Mouse (Mus musculus) thymus, postnatal 10 days (tissue): ENCODE measurements around the gene Cerk.
"Not testable (repeated sequence)": the region's sequence is repeated elsewhere in the genome, so short reads cannot be mapped to it uniquely, and the experiment has no call there.

Experiments
- DNase-seq, 2 experiments: peaks; one replicate each; pipeline ENCODE4 v3.0.0; 2021; ENCODE audit warnings: low spot score in 2 of 2

Gene Cerk

DNA sequence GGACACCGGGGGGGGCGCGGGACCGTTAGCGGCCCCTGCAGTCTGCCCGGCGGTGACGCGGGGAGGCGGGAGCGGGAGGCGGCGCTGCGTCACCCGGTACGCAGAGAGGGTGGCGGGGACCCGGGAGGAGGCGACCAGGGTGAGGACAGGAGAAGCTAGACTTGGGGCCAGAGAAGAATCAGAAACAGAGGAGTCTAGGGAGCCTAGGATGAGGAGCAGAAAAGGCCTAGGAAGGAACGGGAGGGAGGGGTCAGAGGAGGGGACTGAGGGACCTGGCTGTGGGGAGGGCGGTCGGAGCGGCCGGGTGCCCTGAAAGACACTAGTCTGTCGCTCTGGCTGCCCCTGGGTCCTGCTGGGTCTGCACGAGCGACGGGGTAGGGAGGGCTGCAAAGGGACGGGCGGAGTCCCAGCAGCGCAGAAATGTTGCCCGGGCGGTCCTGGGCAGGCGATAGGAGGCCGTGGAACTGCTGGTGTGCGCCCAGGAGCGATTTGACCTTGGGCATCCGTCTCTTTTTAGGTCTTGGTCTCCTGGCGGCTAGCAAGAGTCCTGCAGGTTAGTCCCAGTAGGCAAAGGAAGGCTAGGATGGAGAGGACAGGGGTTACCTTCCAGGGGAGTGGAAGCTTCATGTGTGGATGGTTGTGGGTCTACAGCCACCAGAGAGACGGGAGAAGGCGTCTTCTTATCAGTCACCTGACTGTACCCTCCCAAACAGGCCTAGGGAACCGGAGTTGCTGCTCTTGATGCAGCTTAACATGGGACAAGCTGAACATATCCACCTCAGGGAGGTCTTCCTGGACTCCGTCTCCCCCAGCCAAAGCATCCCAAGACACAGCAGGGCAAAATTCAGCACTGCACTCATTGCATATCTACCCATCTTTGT is at the start of gene Cerk:
TSS of gene Cerk (minus strand) at position 453 of the 881 bp plus-strand sequence.
- peak; percentile 76 to 77 for DNase-seq

DNA sequence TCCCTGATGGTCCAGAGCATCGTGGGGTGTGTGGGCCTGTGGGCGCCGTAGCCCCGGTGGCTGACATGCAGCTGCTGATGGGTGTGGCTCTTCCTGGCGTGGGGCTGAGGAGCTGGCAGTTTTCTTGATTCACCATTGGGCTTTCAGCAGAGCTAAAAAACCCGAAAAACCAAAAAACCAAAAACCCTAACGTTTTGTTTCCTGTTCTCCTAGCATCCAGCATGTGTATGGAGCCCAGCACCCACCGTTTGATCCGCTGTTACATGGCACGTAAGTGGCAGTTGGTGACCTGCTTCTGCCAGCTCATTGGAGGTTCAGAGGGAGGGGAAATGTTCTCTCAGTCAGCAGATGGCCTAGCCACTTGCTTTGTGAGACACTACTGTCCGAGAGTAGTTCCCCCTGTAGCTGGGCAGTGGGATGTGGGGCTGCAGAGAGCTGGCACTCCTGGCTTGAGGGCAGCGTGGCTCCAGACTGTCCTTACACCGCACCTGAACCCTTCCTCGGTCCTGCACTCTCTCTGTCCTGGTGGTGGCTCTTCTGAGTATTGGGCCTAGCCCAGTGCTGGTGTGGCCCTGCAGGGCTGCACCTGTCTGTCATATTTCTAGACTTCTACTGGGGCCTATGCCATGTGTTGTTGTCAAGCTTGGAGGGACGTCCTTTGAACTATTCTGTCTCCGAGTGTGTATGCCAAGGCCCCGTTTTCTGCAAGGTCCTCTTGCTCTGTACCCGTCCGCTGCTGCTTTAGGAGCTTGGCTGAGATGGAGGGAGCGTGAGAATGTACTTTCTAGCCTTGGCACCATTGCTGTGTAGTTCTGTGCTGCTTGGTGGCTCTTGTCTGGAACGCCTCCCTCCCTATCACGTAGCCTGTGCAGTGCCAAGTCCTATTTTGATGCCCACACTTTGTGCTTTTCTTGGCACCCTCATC is 48.8 kb upstream of the Cerk start:
- DNase-seq: peak; percentile 43 to 48

DNA sequence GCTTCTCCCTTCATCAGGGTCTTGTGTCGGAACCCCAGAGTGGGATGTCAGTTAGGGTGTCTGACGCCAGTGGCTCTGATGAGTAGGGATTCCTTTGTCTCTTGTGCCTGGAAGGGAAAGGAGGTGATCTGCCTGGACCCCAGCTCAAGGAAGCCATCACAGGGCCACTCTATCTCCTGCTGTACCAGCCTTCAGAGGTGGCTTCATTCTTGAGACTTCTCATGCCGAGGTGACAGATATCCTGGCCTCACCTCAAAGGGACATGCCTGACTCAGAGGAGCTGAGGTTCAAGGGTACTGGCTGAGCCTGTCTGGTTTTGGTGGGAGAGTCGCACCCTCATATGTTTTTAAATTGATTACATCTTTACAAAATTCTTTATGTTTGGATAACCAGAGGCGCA is 48.1 kb upstream of the Cerk start:
- DNase-seq: no peak

DNA sequence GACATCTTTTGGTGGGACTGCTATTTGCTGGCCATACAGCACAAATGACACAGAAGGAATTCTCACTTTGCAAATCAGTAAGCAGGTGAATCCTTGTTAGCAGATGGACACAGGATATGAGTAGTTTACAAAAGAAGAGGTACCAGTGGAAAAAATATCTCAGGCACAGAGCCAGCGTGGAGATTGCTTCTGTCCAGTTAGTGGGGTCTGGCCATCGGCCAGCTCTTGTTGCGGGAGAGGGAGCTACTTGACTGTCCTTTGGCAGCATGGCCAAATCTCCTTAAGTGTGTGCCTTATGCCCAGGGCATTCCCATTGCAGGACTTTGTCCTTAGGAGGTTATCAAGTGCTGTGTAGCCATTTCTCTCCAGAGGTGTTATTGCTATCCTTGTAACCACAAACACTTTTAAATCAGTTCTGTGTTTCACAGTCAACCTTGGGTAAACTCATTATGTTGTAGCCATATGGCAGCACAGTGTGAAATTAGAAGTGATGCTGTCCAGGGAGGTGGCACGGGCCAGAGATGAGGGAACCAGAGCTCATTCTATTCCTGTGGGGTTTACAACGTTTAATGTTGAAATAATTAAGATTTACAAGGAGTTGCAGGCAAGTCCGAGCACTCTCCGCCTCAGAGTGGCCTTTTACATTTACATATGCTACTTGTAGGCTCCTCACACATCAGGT is 46.0 kb upstream of the Cerk start:
- DNase-seq: no peak

DNA sequence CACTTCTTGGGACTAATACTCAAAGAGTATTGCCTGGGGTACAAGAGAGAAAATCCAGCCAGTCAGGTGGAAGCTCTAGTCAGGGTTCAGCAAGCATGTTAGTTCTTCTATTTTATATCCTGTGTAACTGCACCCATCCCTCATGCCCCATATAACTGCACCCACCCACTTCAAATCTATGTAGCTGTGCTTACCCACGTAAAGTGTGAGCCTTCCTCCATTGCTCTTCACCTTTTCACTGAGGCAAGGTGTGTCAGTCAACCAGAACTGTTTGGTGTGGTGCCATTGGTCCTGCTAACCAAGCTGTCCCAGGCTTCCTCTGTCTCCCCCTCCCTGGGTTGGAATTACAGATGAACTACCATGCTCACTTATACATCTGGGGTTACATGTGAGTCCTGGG is 45.2 kb upstream of the Cerk start:
- no peak for DNase-seq

DNA sequence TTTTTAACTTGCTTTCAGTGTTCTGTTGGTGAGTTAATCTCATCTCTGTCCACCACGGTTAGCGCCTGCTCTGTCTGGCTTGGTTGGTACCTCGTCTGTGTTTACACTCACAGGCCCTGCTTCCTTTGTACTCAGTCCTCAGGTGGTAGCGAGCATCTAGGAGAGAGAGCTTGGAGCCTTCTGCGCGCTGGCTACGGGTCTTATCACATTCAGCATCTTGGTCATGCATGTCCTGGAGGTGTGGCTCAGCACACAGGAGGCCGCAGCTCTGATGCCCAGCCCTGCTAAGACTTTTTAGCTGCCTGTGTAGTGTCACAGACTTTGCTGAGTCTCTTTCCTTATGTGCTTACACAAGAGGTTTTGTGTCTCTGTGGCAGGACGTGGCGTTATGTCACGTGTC is 43.7 kb upstream of the Cerk start:
- DNase-seq: no peak

DNA sequence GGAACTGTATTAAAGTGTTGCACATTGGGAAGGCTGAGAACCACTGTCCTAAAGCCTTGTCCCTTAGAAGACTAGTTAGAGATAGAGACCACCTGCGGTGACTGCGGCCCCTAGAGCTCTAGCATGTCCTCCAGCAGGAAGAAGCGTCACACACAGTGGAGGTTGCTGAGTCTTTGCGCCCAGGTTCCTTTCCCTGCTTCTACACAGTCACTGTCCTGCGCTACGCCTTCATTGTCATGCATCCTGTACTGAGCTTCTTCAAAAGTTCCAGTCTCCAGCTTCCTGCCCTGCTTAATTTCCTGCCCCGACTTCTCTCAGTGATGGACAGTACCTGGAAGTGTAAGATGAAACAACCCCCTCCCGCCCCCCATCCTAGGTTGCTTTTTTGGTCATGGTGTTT is 43.1 kb upstream of the Cerk start:
- DNase-seq: no peak

DNA sequence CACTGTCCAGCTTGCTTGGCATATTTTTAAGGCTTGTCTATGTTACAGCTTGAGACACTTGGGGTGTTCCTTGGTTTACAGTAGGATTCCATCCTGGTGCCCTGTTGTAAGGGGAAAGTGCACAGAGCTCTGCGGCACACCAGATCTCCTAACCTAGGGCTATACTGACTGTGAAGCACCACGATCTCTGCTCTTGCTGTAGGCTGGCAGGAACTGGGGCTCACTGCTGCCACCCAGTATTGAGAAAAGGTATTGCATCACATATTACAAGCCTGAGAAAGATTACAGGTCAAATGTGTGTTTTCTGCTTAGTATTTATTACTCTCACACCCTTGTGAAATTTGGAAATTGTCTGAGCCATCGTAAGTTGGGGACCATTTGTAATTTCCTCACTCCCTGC is 42.2 kb upstream of the Cerk start:
- peak; percentile 37 to 72 for DNase-seq

DNA sequence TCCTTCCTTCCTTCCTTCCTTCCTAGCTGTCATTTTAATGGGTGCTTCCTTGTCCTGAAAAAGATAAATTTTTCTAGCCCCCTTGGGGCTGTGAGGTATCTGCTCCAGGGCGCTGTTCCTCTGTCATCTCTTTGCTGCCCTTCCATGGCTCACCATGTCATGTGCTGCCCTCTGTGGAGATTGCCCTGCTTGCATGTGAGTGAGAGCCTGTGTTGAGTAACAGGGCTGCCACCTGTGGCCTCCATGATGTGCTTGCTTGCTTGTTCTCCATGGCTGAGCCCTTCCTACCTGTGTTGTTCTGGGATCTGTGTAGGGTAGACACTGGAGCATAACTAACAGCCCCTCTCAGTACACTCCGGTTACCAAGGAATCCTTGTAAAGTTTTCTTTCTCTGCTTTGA is 41.0 kb upstream of the Cerk start:
- DNase-seq: no peak

DNA sequence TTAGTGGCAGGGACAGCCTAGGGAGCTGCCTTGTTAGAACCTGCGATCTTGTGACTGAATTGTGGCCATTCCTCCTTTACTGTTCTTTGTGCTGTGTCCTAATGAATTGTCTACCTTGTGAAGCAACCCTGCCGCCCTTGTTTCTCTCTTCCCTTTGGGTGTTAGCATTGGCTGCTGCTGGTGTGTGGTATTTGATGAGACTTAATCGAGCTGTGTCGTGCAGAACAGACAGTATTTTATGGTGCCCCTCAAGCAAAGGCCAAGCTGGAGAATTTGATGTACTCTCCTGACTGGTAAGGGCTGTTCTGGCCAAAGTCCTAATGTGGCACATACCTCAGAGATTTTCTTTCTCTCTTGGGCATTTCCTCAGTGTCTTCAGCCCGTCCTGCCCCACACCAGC is 40.3 kb upstream of the Cerk start:
- no peak for DNase-seq

DNA sequence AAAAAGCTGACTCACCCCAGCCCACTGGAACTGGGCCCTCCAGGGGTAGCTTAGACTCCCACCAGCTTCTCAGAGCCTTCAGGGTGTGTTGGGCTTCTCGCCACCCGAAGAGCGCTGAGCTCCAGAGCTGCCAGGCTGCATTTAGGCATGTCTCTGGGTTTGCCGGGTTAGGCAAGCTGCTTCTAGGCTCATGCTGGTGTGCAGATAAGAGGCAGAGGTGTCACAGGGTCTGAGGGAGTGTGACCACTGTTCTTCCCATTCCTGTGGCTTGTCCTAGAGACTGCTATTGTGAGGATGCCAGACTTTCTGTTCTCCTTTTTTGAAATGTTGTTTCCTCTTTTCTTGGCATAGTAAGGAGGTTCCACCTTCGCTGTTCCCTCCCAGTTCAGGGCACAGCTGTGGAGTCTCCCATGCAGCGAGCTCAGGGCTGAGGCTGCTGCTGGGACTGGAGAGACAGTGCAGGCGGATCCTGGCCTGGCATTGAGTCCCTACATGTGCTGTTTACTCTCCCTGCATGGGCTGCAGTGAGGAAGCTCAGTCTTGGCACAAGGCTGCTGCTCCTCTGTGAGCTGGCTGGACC is 39.1 kb upstream of the Cerk start:
- DNase-seq: no peak

DNA sequence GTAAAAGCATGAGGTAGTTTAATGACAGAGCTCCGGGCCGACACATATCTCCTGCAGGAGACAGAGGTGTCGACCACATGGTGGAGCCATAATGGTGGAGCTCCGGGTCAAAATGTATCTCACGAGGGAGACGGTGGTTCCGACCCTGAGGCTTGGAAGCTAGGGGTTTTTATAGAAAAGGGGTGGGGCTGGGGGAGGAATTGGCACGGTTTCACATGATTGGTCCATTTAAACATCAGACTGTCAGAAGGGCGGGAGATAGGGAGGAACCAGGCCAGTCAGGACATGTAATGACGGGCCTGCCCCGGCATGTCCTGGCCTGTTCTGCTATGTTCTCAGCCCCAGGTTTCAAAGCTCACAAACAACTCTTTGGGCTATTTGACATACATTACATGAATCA is 36.0 kb upstream of the Cerk start:
- DNase-seq: not testable (repeated sequence)

DNA sequence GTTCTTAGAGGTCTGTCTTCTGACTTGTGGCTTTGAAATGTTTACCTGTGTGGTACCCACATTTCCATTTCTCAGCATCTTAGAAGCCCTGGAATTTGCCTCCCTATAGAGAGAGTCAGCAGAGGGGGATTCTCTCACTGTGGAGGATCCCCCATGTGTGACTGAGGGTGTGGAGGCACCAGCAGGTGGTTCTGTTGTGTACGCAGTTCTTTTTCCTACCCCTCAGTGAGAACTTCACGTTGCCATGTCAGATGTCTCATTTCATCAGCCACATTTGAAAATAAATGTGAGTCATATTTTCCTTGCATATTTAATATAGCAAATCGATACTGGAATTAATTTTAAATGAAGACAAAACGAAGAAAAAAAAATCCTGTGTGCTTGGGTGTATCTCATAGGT is 35.4 kb upstream of the Cerk start:
- DNase-seq: no peak

DNA sequence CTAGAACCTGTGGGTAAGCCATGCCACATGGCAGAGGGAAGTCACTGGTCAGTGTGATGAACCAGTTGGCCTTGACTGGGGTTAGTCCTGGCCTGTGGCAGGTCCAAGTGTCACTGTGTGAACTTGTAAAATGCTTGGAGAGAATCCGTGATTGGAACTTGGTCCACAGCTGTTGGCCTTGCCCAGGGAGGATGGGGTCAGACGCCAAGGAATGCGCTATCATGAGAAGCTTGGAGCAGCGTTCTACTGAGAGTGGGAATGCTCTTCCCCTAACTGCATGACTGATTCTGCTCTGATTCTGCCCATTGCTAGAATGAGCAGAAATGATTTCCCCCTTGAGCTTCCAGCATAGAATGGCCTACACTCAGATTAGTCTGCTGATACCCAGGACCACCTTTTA is 34.8 kb upstream of the Cerk start:
- DNase-seq: no peak

DNA sequence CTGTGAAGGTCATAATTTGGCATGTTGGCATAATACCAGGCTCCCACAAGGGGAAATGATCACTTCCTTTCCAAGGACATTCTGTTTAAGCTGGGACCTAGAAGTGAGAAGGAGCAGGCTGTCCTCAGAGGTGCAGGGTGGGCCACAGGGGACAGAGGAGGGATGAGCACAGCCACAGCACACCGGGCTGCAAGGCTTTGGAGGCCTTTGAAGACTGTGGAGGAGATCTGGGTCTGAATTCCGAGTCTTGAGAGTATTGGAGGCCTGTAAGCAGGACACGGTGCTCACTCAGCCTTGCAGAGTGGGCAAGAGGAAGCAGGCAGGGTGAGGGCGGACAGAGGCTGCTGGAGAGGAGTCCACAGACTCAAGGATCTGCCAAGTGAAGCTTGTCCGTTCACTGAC is 34.3 kb upstream of the Cerk start:
- no peak for DNase-seq

DNA sequence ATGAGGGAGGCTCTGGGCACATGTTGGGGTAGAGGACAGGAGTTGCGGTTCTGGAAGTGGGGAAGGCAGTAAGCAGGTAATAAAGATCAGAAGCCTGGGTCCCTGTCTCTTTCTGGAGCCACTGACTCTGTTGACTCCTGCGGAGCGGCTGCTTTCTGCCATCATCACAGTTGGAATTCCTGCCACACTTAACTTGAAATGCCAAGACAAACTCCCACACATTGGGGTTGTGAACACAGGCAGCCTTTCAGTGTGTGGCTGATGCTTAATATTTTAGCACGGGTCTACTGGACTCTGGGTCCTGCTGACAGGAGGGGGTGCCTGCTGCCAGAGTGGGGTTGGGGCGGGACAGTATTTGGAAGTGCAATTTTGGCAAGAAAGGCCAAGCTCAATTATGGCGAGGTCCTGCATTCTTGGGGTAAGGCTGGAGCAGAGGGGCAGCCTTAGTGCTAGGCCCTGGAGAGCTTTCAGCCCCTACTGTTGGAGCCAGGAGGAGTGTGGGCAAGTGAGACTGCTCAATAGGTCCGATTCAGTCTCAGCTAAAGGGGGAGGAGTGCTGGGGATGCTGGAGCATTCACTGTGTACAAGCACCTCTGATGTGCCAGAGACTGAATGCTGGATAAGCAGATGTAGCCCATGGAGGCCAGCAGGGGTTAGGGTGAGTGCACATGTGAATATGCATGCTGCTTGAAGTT is 33.7 kb upstream of the Cerk start:
- no peak for DNase-seq

DNA sequence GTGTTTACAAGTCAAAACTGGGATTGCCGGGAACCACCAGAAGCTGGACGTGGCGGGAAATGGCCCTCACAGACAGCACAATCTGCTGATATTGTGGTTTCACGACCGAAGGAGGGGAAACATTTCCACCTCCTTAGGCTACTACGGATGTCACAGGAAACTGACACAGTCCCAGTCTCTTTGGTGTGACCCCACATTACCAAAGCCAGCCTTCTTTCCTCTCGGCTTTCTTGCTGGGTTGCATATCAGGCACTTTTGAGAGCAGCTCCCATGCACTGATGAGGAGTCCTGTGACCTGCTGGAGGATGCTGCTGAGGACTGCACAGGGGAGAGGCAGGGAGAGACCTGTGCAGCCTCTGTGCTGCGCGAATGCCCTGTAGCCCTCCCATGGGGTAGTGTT is 30.7 kb upstream of the Cerk start:
- DNase-seq: not testable (repeated sequence)

DNA sequence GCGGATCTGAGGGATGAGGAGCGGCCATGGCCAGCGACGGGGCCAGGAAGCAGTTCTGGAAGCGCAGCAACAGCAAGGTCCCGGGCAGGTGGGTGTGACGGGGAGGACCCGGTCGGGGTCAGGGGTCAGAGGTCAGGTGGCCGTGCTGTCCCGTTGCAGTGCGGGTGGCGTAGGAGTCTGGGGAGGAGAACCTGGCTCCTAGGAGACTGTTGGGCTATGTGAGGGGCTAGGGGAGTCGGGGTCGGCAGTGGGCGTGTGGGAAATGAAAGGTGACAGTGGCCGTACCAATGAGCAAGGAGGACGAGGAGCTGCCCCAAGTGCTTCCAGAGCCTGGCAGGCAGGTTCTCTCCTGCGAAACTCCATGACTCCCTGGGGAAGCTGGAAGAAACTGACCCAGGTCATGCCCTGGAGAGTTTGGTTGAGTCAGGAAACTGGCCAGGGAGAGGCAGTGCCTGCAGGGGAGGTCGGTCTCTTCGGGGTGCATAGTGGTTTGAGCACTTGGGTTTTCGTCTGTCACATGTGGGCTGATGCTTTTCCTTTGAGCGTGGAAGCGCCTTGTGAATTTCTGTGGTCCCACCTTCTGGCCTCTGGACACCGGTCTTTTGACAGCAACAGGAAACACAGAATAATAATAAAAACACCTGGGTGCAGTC is 28.7 kb upstream of the Cerk start:
- DNase-seq: no peak

DNA sequence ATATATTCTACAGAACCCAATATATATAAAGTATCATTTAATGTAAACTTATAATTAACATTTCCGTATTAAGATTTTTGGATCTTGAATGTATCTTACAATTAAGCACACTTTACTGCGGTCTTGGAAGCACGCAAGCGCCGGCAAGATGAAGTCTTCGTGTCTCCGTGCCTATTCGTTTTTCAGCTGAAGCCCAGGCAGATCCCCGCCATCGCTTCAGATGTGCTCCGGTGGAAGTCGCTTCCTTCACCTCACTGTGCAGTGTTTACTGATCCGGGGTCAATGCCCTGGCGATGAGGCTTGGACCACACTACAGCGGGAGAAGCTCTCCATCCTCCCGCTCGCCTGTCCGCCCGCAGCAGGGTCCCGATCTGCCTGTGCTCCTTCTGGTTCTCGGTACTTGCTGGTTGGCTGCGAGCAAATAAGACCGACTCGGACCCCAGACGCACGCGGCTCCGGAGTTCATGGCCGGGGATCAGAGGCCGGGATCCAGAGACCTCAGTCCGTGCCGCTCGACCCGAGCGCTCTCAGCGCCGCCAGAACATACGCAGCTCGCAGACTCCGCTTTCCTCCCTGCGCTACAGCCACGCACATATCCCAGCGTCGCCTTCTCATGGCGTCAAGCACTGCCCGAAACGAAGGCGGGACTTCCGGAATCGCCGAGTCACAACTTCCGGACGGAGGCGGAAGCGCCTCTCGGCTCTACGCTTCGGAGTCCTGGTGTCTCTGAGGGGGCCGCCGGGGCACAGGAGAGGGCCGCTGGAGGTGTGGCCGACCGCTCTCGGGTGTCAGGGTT is 28.0 kb upstream of the Cerk start, which contains the start of gene Tbc1d22a:
TSS of gene Tbc1d22a (plus strand) at position 707 of the 796 bp plus-strand sequence.
- peak; percentile 87 to 93 for DNase-seq

DNA sequence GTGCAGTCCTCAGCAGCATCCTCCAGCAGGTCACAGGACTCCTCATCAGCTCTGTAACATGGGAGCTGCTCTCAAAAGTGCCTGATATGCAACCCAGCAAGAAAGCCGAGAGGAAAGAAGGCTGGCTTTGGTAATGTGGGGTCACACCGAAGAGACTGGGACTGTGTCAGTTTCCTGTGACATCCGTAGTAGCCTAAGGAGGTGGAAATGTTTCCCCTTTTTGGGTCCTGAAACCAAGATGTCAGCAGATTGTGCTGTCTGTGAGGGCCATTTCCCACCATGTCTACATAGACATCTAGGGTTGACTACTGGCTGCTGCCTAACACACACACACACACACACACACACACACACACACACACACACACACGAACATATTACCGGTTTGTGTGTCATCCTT is 26.3 kb upstream of the Cerk start:
- not testable (repeated sequence) for DNase-seq
